Mouse (Mus musculus) megakaryocyte, adult 5-6 weeks (primary cell): ENCODE data around the gene Evi2a. TPM values are rescaled to one million over a fixed set of nuclear protein-coding genes. Genes with fewer than 3 reads are reported as not detected.

Experiments
- ATAC-seq: 2 replicates; pipeline ENCODE4 v1.8.0; 2016; ENCODE audit warnings: mild to moderate bottlenecking, inconsistent platforms; ENCODE audit not compliant: poor library complexity, severe bottlenecking
- total RNA-seq, 2 experiments: library from RNA; stranded (forward) in 1 of 2; stranded (reverse) in 1 of 2; fragments of 153-499, 151-499 nt in 1 of 2; fragments of 221-1000, 200-1000 nt in 1 of 2; gene quantifications; 2 replicates each; pipeline versions ENCODE4 v1.2.3 to v1.2.4; 2015 to 2017

Evi2a gene
- total RNA-seq, 2 experiments from 2014 or later: 257 to 296 TPM

GRCm38 (mm10) chr11:79527015-79527738 is 3.2 kb downstream of the Evi2a start:
- ATAC-seq: peak; percentile 19

DNA sequence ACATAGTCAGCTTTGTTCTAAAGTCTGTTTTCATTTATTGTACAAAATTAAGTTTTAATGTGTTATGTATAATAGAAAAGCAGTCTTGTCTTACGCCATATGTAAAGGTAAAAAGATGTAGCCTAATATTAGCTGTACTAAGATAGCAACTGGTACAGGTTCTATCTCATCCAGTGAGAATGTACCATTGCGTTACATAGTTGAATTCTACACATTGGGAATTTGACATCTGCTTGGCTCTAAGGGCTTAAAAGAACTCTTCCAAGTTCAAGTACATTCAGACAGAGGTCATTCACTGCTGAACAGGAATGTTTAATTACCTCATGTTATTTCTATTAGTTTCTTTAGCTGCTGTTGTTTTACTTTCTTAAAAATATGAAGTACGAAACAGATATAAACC is 3.9 kb downstream of the Evi2a start:
- ATAC-seq: no peak

- ATAC-seq: no peak
Measured at GRCm38 (mm10) chr11:79524310-79524575, 6.2 kb downstream of the Evi2a start.

DNA sequence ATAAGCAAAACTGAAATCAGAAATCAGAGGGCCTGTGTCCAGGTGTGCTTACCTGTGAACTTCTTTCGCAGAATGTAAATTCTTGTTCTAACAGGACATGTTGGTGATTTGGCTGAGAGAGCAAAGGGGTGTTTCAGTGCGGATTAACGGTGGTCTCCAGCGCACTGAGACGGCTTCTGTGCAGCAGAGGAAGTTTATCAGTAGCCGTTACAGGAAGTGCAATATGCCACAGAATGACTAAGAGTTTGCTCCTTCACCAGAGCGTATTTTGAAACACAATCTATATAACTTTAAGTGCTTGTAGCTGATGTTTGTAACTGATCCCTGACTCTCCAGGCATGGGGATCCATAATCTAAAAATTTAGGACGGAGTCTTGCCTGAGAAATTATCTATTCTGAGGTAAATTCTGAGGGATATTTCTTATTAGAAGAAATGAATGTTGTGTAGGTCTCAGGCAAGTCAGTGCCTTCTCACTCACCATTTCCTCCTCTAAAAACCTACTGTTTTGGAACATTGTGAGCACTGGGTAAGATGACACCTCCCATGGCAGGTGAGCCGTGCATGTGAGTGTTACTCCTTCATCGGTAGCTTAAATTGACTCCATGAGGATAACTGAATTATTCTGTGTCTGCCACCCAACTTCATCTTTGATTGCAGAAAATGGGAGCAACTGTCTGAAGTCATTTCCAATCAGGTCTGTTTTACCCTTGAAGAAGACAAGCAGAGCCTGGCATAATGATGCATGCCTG is 6.7 kb downstream of the Evi2a start, which contains the start of gene Evi2b:
TSS of gene Evi2b (minus strand) at position 203 of the 750 bp plus-strand sequence.
- peak; percentile 31 for ATAC-seq

GRCm38 (mm10) chr11:79522944-79523343 is 7.5 kb downstream of the Evi2a start:
- ATAC-seq: no peak

GRCm38 (mm10) chr11:79521930-79522329 is 8.5 kb downstream of the Evi2a start:
- ATAC-seq: 0 out of 2 replicates have a peak, but pooled peaks have one; percentile 19

DNA sequence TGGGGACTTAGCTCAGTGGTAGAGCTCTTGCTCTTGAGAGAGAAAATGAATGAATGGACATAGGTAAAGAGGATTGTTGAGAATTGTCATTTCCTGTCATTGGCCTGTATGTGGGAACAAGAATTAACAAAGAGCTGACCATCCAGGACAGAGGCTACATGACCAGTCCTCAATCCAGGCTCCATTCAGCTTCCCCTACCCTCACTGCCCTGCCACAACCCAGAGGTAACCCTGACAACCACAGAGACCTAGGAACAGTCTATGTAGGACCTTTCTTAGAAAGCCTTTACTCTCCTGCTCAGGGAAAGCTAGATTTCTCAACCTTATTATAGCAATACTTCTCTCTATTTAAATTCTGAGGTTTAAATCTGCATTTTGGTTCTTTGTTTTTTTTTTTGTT is 9.6 kb downstream of the Evi2a start:
- no peak for ATAC-seq

DNA sequence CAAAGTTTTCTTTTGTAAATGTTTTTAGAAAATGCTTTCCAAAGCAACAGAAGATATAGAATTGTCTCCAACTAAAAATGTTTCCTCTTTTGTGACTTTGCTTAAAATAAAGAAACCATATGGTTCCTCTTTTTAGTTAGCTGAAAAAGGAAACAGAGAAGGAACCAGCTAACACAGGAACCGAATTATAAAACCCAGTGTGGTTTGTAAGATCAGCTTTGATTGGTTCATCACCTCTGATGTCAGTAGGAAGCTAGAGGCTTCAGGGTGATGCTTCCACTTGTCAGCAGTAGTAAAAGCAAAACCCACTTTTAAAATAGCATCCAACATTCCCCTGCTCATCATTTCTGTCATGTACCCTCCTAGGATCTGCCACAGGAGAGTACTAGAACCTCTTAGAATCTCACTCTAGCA is 10.5 kb downstream of the Evi2a start:
- peak; percentile 90 for ATAC-seq

GRCm38 (mm10) chr11:79519299-79519698 is 11.1 kb downstream of the Evi2a start:
- no peak for ATAC-seq

DNA sequence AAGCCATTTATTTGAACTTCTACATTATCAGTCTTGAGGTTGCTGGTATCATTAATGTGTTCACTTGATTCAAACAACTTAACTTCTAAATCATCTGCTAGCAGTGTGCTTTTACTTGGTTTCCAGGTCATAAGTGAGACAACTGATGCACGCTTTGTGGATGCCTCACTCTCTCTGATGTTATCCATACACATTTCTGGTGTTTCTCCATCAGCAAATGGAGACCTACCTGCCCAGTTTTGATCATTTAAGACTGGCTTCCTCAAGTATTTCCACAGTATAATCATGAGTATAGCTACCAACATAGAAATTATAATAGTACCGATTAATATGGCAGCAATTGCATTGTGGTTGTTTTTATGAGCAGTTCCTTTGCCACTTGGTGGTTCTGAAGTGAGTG is 14.6 kb downstream of the Evi2a start:
- no peak for ATAC-seq

DNA sequence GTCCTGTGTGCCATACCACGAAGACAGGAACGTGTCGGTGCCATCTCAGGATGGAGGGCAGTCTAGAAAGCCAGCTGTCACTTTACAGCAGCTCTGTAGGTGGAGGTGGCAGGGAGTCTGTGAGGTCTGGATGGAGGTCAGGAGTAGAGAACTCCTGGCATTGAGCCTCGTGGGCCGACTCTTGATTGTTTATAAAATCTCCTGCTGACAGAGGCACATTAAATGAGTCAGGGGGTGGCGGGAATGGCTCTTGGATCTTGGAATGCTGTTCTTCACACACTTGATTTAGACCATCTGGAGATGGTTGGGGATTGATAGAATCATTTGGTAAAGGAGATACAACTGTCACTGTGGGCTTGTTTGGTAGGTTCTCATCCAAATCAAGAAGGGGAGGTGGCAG is 15.1 kb downstream of the Evi2a start:
- ATAC-seq: no peak

GRCm38 (mm10) chr11:79511970-79512369 is 18.4 kb downstream of the Evi2a start:
- no peak for ATAC-seq

- no peak for ATAC-seq
Measured at GRCm38 (mm10) chr11:79504506-79504905, 25.9 kb downstream of the Evi2a start.

- ATAC-seq: no peak
Measured at GRCm38 (mm10) chr11:79503845-79504244, 26.6 kb downstream of the Evi2a start, which contains the start of gene Omg. Omg (minus strand) TSS chr11:79504084.

DNA sequence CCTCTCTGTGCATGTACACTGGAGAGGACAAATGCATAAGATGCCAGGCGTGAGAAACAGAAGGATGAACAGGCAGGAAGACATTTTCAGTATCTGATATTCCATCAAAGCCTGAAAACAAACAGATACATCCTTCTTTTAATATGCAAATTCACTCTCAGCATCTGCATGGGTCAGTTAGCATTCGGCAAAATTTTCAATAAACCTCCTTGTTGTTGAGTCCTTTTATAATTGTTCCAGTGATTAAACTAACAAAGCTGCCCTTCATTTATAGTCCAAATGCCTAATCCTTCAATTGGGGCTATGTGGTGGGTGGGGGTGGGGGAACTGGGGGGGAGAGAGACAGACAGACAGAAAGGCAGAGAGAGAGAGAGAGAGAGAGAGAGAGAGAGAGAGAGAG is 27.5 kb downstream of the Evi2a start:
- no peak for ATAC-seq

DNA sequence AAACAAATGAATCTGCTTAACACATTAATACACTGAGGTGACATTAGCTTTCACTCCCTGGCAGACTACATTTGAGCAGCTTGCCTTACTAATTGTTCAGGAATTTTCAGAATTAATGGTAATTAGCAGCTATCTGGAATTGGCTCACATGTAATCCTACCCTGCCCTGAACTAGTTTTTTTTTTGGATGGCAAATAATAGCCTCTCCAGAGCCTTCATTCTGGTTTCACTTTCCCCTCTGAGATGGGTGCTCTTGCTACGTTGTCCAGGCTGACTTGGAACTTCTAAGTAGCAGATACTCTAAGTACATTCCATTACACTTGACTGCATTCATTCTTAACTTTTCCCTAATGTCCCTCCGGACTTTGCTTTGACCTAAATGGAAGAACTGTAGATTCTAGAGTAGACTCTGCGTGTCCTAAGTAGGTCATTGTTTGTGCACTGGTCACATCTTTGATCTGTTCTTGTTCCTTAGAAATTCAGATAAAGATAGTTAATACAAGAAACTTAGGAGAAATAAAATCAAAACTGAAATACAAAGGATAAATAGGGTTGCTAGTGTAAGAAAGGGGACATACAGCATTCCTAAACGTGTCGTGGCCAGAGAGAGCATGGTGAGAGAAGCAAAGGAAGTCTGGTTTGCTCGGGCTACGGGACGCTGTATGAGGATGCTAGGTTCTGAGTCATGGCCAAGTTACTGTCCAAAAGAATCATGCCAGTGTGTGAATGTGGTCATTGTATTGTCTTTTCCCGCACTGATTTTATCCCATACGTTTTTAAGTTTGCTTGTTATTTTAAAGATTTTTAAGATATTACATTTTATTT is 35.2 kb downstream of the Evi2a start:
- no peak for ATAC-seq

- no peak for ATAC-seq
Measured at GRCm38 (mm10) chr11:79484721-79485120, 45.7 kb downstream of the Evi2a start.

- ATAC-seq: no peak
Measured at GRCm38 (mm10) chr11:79483876-79484528, 46.4 kb downstream of the Evi2a start.

DNA sequence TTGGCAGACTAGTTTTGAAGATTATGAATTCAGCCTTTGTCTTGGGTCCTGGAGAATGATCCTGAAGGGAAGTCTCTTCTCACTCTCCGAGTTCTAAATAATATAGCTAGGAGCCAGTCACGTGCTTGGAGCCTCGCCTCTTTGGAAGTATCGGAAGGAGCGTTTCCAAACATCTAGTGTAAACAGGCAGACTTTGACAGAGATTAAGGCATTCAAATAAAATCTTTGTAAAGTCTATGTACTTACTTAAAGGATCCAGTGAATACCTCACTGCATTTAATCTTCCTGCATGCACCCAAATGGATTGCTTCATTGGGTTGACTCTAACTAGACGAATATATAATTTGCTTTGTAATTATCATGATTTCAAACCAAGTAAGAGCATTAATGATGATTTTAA is 47.0 kb downstream of the Evi2a start:
- no peak for ATAC-seq
